Mouse (Mus musculus) MEL (cell line): ENCODE measurements around the gene Arih2. TPM values are rescaled to one million over a fixed set of nuclear protein-coding genes. Genes with fewer than 3 reads are reported as not detected.

Experiments used
- DNase-seq: peaks from one replicate; pipeline ENCODE4 v3.0.0; 2011; ENCODE audit warnings: low read depth, low spot score
- H3K27ac ChIP-seq: 2 replicates; pipeline ENCODE4 v1.5.1; 2012; ENCODE audit warnings: low read depth, mild to moderate bottlenecking, control low read depth, low read length, moderate library complexity; ENCODE audit not compliant: control insufficient read depth
- H3K27me3 ChIP-seq, 2 experiments: fragments of 150-350 bp in 1 of 2; sonication (generic) in 1 of 2; 2 replicates each; pipeline ENCODE4 v1.6.1; 2012; ENCODE audit warnings: low read length in 2 of 2, mild to moderate bottlenecking in 2 of 2, improper control_type of control experiment in 1 of 2, moderate library complexity in 1 of 2; ENCODE audit not compliant: insufficient read depth in 2 of 2, control insufficient read depth in 1 of 2
- H3K36me3 ChIP-seq, 2 experiments: 2 replicates each; pipeline ENCODE4 v1.6.1; 2012 to 2014; ENCODE audit warnings: low read length in 2 of 2, improper control_type of control experiment in 1 of 2, inconsistent platforms in 1 of 2, mild to moderate bottlenecking in 1 of 2; ENCODE audit not compliant: insufficient read depth in 2 of 2, control insufficient read depth in 1 of 2
- H3K4me1 ChIP-seq, 2 experiments: fragments of 150-350 bp in 1 of 2; sonication (generic) in 1 of 2; 2 replicates each; pipeline ENCODE4 v1.6.1; 2012; ENCODE audit warnings: low read length in 2 of 2, improper control_type of control experiment in 1 of 2, mild to moderate bottlenecking in 1 of 2; ENCODE audit not compliant: insufficient read depth in 2 of 2, control insufficient read depth in 1 of 2
- H3K4me3 ChIP-seq, 2 experiments: fragments of 150-350 bp in 1 of 2; sonication (generic) in 1 of 2; 2 replicates each; pipeline ENCODE4 v1.5.1; 2012; ENCODE audit warnings: low read depth in 2 of 2, low read length in 2 of 2, mild to moderate bottlenecking in 2 of 2, moderate library complexity in 2 of 2, control low read depth in 1 of 2, improper control_type of control experiment in 1 of 2; ENCODE audit not compliant: control insufficient read depth in 1 of 2, insufficient read depth in 1 of 2
- H3K79me2 ChIP-seq: 2 replicates; pipeline ENCODE4 v1.6.1; 2012; ENCODE audit warnings: mild to moderate bottlenecking, low read length, moderate library complexity; ENCODE audit not compliant: control insufficient read depth, poor library complexity, insufficient read depth
- H3K9ac ChIP-seq: 2 replicates; pipeline ENCODE4 v1.6.1; 2012; ENCODE audit warnings: low read depth, mild to moderate bottlenecking, control low read depth, low read length, moderate library complexity; ENCODE audit not compliant: control insufficient read depth, poor library complexity, severe bottlenecking
- H3K9me3 ChIP-seq: fragments of 150-350 bp; sonication (generic); replicated peaks from 2 replicates; pipeline ENCODE4 v1.6.1; 2012; ENCODE audit warnings: mild to moderate bottlenecking, low read length, improper control_type of control experiment, moderate library complexity; ENCODE audit not compliant: insufficient read depth
- CHD1 ChIP-seq: IDR thresholded peaks from 2 replicates; pipeline ENCODE4 v1.6.1; 2012; ENCODE audit warnings: low read depth, mild to moderate bottlenecking, inconsistent platforms, low read length, improper control_type of control experiment
- CHD2 ChIP-seq: IDR thresholded peaks from 2 replicates; pipeline ENCODE4 v1.6.1; 2011; ENCODE audit warnings: low read length, improper control_type of control experiment
- E2F4 ChIP-seq: IDR thresholded peaks from 2 replicates; pipeline ENCODE4 v1.6.1; 2011; ENCODE audit warnings: low read depth, low read length, improper control_type of control experiment, borderline replicate concordance
- ELF1 ChIP-seq: IDR thresholded peaks from 2 replicates; pipeline ENCODE4 v1.6.1; 2014; ENCODE audit warnings: low read depth, mild to moderate bottlenecking, inconsistent platforms, low read length, improper control_type of control experiment, moderate library complexity
- EP300 ChIP-seq, 2 experiments: IDR thresholded peaks; 2 replicates each; pipeline ENCODE4 v1.6.1; 2011; ENCODE audit warnings: improper control_type of control experiment in 2 of 2, low read length in 2 of 2, low read depth in 1 of 2, mild to moderate bottlenecking in 1 of 2
- ETS1 ChIP-seq: IDR thresholded peaks from 2 replicates; pipeline ENCODE4 v1.6.1; 2012; ENCODE audit warnings: low read depth, mild to moderate bottlenecking, inconsistent platforms, low read length, improper control_type of control experiment, moderate library complexity
- JUND ChIP-seq: IDR thresholded peaks from 2 replicates; pipeline ENCODE4 v1.6.1; 2011; ENCODE audit warnings: low read depth, mild to moderate bottlenecking, improper control_type of control experiment, low read length
- MAX ChIP-seq: IDR thresholded peaks from 2 replicates; pipeline ENCODE4 v1.6.1; 2011; ENCODE audit warnings: low read length, improper control_type of control experiment
- MAZ ChIP-seq: IDR thresholded peaks from 2 replicates; pipeline ENCODE4 v1.6.1; 2012; ENCODE audit warnings: low read depth, mild to moderate bottlenecking, inconsistent platforms, low read length, improper control_type of control experiment
- MYB ChIP-seq: IDR thresholded peaks from 2 replicates; pipeline ENCODE4 v1.6.1; 2011; ENCODE audit warnings: mild to moderate bottlenecking, low read depth, low read length, improper control_type of control experiment
- NELFE ChIP-seq: IDR thresholded peaks from 2 replicates; pipeline ENCODE4 v1.6.1; 2011; ENCODE audit warnings: low read depth, low read length, improper control_type of control experiment
- POLR2AphosphoS5 ChIP-seq: IDR thresholded peaks from 2 replicates; pipeline ENCODE4 v1.6.1; 2012; ENCODE audit warnings: low read depth, borderline replicate concordance, mild to moderate bottlenecking, inconsistent platforms, low read length, moderate library complexity, mixed read lengths
- RCOR1 ChIP-seq: IDR thresholded peaks from 2 replicates; pipeline ENCODE4 v1.6.1; 2012; ENCODE audit warnings: low read depth, mild to moderate bottlenecking, inconsistent platforms, low read length, improper control_type of control experiment
- SMC3 ChIP-seq: IDR thresholded peaks from 2 replicates; pipeline ENCODE4 v1.6.1; 2011; ENCODE audit warnings: low read depth, low read length, improper control_type of control experiment
- TBP ChIP-seq: IDR thresholded peaks from 2 replicates; pipeline ENCODE4 v1.8.0; 2011; ENCODE audit warnings: low read depth, low read length, improper control_type of control experiment
- UBTF ChIP-seq: IDR thresholded peaks from 2 replicates; pipeline ENCODE4 v1.6.1; 2012; ENCODE audit warnings: low read depth, mild to moderate bottlenecking, inconsistent platforms, low read length, improper control_type of control experiment, moderate library complexity, borderline replicate concordance; ENCODE audit not compliant: insufficient read depth
- ZC3H11A ChIP-seq: IDR thresholded peaks from 2 replicates; pipeline ENCODE4 v1.6.1; 2012; ENCODE audit warnings: low read depth, mild to moderate bottlenecking, inconsistent platforms, low read length, improper control_type of control experiment
- ZKSCAN1 ChIP-seq: IDR thresholded peaks from 2 replicates; pipeline ENCODE4 v1.6.1; 2012; ENCODE audit warnings: low read depth, mild to moderate bottlenecking, inconsistent platforms, low read length, improper control_type of control experiment, moderate library complexity
- ZNF384 ChIP-seq: IDR thresholded peaks from 2 replicates; pipeline ENCODE4 v1.6.1; 2012; ENCODE audit warnings: low read depth, mild to moderate bottlenecking, inconsistent platforms, low read length, improper control_type of control experiment
- polyA plus RNA-seq, 2 experiments: library from polyadenylated mRNA; stranded (reverse) in 1 of 2; unstranded in 1 of 2; fragments of >175 nt in 1 of 2; fragments of >200 nt in 1 of 2; gene quantifications; 2 replicates each; pipeline versions ENCODE4 v1.2.1 to v1.2.4; 2012; ENCODE audit warnings: low replicate concordance in 2 of 2, low read depth in 1 of 2; ENCODE audit not compliant: insufficient read length in 2 of 2, insufficient read depth in 1 of 2, missing spikeins in 1 of 2
- total RNA-seq: library from RNA; depleted of rRNA; stranded (reverse); fragments of 300-350 nt; gene quantifications from 2 replicates; pipeline ENCODE4 v1.2.3, GENCODE M21; 2012

Arih2 gene
- total and polyA plus RNA-seq, 3 experiments, result 59.6 to 66.5 TPM; not detected in 1

DNA sequence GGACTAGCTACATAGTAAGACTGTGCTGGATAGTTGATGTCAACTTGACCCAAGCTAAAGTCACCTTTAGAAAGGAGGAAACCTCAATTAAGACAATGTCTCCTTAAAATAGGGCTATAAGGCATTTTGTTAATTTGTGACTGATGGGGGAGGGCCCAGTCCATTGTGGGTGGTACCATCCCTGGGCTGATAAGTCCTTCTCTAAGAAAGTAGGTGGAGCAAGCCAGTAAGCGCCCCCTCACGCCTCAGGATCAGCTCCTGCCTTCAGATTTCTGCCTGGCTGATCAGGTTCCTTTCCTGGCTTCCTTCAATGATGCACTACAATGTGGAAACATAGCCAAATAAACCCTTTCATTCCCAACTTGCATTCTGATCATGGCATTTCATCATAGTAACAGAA lies 13.8 kb downstream of the Arih2 start:
- H3K4me1 ChIP-seq, result peaks cover 25 to 31% of the 10 kb centered on the region in 2 experiments
- no peak for TF ChIP-seq JUND
- no peak for TF ChIP-seq RCOR1
- TF ChIP-seq MYB, result no peak
- TF ChIP-seq EP300 (IDR thresholded peaks at IDR 0.05; ENCODE audit: low read depth in 1 of 2, low read length in 2 of 2), result no peak
- TF ChIP-seq MAZ, result no peak
- TF ChIP-seq CHD1, result no peak
- H3K27me3 ChIP-seq, result no peaks in the 10 kb centered on the region
- H3K27ac ChIP-seq, result no peak overlapping the region
- peak; percentile 49 for DNase-seq
- no peaks in the 10 kb centered on the region for H3K9me3 ChIP-seq
- peaks cover 30% of the 10 kb centered on the region for H3K79me2 ChIP-seq
- no peak overlapping the region for H3K4me3 ChIP-seq
- peaks cover 21 to 54% of the 10 kb centered on the region in 2 experiments for H3K36me3 ChIP-seq
- H3K9ac ChIP-seq, result no peak overlapping the region

- H3K27ac ChIP-seq, result no peak overlapping the region
- H3K4me1 ChIP-seq, result peaks cover 25 to 45% of the 10 kb centered on the region in 2 experiments
- no peaks in the 10 kb centered on the region for H3K9me3 ChIP-seq
- no peak for DNase-seq
- H3K36me3 ChIP-seq, result peaks cover 26 to 55% of the 10 kb centered on the region in 2 experiments
- TF ChIP-seq ZC3H11A, result no peak
- TF ChIP-seq MAX, result no peak
- TF ChIP-seq MYB, result no peak
- no peak for TF ChIP-seq ELF1
- no peak for TF ChIP-seq POLR2AphosphoS5
- no peak for TF ChIP-seq TBP
- no peak for TF ChIP-seq E2F4
- TF ChIP-seq CHD2, result no peak
- no peak for TF ChIP-seq ZNF384
- no peak for TF ChIP-seq ETS1
- TF ChIP-seq UBTF, result no peak
- TF ChIP-seq ZKSCAN1, result no peak
- no peak for TF ChIP-seq NELFE
- no peak for TF ChIP-seq SMC3
- no peak for TF ChIP-seq EP300 (IDR thresholded peaks at IDR 0.05; ENCODE audit: low read depth in 1 of 2, low read length in 2 of 2)
- no peak overlapping the region for H3K9ac ChIP-seq
- H3K4me3 ChIP-seq, result no peak overlapping the region
- peaks cover 27% of the 10 kb centered on the region for H3K79me2 ChIP-seq
- no peaks in the 10 kb centered on the region for H3K27me3 ChIP-seq
Observed at GRCm38 (mm10) chr9:108633846-108634245, 15.3 kb downstream of the Arih2 start.
